Mouse (Mus musculus): ENCODE data around the gene Npy4r.

Gene Npy4r

DNA sequence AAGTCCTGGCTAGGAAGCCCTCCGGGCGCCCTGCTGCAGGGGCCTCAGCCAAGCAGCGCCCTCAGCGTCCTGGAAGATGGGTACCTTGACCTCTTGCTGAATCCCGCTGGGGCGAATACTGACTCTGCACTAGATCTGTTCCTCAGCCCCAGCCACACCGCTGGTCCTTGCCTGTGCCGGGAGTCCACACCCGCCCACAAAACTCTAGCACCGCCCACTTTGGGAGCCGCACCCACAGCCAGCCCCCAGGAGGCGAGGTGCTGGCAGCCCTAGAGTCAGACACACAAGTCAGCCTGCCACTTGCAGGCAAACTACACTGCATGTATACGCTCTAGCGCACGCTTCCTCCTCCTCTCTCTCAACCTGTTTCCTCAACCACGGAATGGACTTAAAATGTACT is at the start of gene Npy4r:
TSS of gene Npy4r (minus strand) at position 148 of the 400 bp plus-strand sequence.
- DNase-seq, result peak; percentile 61

DNA sequence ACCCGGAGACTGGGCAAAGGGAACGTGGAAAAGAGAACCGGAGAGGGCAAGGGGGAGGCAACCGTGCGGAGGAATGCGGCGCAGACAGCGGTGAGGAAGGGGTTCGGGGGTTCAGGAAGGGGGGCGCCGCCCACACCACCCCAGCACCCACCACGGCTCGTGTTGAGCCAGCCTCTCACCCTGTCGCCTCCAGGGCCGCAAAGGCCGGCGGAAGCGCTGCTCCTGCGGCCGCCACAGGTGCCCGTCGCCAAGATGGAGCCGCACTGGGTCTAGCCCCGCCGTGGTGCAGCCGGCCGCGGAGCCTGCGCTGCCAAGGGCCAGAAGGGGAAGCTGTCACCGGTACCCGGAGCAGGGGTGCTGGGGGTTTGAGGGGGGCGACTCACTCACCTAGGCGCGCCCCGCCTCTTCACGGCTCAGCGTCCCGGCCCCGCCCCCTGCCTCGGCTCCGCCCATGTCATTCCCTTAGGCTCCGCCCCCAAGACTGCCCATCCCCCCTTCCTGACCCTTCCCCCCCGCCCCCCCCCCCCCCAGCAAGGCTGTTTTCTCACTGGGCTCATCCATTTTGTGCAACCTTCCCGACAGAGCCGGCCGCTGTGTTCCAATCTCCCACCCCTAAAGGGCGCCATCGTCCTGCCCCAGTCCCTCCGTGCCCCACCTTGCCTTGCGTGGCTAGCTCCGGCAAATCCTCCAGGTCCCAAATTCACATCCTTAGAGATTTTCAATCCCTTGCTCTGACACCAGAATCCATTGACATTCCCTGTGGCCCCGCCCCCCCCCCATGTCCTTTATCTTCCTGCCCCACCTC is 49.1 kb upstream of the Npy4r start, which contains the start of gene Gprin2:
TSS of gene Gprin2 (minus strand) at position 423 of the 805 bp plus-strand sequence.
- DNase-seq, result peak; percentile 22

DNA sequence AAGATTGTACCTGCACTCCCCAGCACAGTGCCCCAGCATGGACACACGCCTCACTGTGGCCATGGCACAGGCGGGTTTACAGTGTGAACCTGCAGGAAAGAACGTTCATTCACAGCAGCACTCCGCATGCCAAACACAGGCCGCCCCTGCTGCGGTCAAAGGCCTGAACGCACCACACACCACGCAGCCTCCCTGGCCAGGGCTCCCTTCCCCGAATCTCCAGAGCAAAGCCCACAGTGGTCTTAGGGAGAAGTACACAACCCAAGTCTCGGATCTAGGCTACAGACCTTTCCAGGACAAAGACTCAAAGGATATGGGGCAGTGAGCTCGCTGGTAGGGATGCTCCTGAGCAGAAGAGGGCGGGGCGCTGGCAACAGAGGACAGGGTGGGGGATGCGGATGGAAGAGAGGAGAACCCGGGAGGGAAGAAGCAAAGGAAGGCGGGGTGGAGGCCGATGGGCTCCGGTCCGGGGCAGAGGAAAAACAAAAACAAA is 48.5 kb upstream of the Npy4r start:
- peak; percentile 20 for DNase-seq

DNA sequence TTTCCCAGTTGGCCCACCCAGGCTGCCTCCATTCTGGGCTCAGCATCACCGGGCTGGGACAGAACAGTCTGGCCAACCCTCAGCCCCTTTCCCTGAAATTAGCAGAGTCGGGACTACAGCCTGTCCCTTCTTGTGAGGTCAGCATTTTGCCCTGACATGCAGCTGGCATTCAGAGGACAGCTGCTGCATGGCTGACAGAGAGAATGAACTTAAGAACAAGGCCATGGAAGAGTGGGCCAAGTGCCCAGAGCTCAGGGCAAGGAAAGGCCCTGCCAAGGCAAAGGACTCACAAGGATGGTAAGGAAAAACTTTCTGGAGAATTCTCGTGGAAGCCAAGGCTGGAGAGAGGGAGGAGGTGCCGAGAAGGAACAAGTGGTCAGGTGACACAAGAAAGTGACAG is 44.4 kb upstream of the Npy4r start:
- peak; percentile 20 for DNase-seq

DNA sequence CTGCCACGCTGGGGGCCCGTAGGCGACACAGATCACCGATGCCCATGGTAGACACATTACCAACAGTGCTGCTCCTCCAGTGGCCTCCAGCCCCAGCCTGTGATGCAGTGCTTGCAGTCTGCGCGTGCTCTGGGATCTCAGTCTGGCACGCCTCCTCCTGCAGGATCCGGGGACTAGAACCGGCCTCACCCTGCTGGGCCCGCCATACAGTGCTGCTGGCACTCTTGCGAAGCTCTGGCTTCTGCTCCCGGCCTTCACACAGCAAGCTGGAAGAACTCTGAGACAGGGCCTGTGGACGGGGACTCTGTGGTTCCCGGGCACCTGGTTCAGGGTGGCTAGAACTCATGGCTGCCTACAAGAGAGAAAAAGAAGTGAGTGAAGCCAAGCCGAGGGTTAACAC is 43.2 kb upstream of the Npy4r start:
- DNase-seq, result no peak

DNA sequence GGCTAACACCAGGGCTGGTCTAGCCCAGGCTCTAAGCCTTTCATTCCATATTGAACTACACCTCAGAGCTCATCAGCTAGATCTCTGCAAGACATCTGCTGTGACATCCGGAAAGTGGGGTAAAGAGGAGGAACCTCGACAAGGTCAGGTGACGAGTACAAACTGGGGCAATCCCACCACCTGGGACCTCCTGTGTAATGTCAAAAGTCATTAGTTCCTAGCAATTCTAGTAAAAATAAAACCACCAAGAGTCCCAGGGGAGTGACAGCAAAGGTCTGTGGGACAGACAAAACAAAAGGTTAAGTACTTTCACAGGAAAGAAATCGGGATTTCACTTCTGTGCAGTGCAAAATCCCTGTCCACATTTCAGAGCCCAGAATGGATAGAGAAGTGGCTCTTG is 41.6 kb upstream of the Npy4r start:
- DNase-seq, result no peak

DNA sequence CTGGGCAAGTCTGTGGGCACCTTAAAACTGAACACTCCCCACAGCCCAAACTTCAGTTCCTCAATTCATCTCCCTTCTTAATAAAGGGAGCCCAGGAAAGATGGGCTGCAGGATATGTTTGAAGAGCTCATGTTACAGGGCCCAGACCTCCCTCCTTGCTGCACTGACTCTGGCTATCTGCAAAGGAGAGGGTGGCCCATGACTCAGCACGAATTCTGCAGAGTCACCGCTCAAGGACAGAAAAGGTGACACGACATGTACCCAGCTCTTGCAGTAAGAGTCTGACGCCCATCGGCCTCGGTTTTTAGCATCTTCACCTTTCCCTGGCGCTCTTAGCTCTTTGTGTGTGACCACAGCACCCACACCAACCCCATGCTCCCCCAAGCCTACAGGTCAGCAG is 38.1 kb upstream of the Npy4r start:
- DNase-seq, result no peak

DNA sequence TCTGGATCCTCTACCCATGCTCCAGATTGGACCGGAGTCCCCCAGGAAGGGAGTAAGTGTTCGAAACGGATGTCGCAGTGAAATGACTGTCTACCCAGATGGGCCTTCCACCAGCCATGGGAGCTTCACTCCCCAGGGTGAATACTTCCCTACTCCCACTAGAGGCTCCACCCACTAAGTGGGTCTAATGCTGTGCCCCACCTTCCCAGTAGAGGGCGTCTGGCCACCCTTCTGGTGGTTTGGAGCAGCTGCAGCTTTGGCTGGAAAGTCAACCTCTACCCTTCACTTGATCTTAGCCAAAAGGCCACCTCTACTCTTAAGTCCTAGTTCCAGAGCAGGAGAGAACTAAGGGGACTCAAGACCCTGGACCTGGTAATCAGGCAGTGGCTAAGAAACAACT is 36.3 kb upstream of the Npy4r start:
- peak; percentile 74 for DNase-seq

DNA sequence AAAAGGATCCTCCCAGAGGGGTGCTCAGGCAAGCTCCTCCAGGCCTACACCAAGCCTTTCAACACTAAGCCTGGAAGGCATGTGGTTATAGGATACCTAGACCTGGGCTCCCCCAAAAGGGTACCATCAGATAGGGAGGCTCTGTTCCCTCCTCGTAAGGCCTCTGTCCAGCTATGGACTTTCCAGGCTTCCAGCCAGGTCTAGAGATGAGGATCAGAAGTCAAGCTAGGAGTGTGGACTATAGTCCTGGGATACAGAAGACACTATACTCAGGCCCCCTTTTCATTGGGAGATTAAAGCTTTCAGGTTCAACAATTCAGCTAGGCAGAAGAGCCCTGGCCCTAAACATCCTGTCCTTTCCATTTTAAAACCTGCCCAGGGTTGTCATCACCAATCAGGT is 30.8 kb upstream of the Npy4r start:
- peak; percentile 52 for DNase-seq

DNA sequence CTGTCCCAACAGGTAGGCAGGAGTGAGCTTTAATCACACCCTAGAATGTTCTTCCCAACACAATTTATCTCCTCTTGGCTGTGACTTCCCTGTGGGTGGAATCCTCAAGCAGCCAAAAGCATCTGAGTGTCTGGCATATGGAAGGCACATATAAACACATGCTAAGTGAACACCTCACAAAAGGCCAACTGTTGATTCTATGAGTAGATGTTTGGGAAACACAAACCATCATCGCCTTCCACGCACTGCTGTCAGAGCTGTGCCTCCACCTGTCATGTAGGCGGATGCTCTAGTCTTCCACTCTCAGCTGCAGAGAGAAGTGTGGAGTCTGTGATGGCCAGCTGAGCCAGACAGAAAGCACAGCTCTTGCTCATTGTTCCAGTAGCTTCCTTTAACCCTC is 27.1 kb upstream of the Npy4r start:
- no peak for DNase-seq

DNA sequence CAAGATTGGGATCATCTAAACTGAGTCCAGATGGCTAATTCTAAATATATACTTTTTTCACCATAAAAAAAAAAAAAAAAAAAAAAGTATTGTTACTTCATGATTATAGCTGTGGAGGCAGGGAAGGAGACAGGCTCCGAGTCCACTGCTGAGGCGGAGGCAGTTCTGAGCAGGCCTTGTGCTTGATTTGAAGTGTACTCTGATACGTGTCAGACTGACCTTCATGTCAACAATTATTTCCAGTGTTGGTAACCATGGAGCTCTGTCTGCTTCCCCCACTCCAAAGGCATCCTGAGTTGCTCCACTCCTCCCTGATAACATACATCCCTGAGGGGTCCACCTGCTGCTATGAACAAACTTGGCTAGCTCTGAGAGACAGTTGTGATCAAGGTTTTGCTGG is 18.8 kb upstream of the Npy4r start:
- no peak for DNase-seq

DNA sequence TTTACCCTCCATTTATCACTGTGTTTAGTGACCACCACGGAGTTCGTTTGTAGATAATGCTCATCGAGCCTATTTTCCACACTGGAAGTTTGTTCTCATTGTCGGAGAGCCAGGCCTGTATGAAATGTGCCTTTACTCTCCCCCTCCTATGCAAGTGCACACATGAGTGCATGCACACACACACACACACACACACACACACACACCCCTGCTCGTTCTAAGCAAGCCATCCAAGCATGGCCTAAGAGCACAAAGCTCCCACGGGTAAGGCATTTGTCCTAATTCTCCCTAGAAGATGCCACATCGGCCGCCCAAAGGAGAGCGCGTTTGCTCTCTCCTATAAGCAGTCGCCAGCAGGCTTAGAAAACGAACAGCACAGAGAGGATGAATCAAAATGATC is 3.5 kb upstream of the Npy4r start:
- no peak for DNase-seq

DNA sequence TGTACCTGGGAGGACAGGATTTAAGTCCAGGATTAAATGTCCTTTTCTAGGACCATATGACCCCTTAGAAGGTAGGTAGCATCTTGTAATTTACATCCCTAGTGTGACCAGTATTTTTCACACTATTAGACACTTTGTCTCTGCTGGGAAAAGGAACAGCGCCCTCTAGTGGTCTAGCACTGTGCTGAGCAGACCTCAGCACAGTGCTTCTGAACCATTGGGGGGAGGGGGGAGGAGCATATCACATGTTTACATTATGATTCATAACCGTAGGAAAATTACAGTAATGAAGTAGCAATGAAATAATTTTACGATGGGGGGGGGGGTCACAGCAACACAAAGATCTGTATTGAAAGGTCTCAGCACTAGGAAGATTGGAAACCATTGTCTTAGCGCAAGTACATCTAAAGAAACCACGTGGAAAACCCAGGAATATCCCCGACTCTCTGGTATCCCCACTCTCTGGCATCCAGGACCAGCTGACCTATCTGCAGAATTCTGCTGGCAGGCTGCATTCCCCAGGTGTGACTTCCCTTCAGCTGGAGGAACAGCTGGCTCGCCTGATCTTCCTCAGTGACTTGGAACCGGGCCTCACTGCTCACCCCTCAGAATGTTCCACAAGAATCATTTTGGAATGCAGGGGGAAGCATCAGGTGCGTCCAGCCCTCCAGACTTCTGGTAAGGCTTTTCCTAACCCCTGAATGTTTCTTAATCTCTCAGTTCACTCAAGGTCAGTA is 2.5 kb upstream of the Npy4r start:
- peak; percentile 37 for DNase-seq

DNA sequence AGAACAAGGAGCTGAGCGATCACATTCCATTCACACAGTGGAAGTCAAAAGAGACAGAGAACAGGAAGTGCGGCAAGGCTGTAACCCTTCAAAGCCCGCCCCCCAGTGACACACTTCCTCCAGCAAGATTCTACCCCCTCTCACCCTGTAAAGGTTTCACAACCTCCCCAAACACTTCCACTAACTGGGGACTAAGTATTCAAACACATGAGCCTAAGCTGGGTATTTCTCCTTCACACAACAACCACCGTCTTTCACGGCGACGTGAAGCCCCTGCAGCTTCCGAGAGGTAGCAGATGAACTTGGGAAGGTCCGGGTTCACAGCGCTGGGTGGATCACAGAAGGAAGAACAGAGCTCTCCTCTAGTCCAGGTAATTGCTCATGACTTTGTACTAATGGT is 9.4 kb downstream of the Npy4r start:
- no peak for DNase-seq

DNA sequence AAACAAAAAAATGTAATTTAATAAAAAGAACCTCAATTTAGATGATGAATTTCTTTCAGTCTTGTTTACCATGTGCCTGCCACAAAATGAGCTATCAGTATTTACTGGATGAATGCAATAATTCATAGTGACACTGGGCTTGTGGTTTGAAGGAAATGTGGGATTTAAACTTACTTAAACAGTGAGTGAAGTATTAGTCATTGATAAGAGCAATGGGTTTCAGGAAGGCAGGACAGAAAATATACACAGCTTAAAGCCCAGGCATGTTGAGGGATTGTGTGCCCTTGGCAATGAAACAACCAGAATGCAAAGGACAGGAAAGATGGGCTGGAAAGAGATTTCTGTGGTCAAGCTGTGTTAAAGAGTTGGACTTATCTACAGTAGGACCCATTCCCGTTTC is 10.0 kb downstream of the Npy4r start:
- DNase-seq, result no peak

DNA sequence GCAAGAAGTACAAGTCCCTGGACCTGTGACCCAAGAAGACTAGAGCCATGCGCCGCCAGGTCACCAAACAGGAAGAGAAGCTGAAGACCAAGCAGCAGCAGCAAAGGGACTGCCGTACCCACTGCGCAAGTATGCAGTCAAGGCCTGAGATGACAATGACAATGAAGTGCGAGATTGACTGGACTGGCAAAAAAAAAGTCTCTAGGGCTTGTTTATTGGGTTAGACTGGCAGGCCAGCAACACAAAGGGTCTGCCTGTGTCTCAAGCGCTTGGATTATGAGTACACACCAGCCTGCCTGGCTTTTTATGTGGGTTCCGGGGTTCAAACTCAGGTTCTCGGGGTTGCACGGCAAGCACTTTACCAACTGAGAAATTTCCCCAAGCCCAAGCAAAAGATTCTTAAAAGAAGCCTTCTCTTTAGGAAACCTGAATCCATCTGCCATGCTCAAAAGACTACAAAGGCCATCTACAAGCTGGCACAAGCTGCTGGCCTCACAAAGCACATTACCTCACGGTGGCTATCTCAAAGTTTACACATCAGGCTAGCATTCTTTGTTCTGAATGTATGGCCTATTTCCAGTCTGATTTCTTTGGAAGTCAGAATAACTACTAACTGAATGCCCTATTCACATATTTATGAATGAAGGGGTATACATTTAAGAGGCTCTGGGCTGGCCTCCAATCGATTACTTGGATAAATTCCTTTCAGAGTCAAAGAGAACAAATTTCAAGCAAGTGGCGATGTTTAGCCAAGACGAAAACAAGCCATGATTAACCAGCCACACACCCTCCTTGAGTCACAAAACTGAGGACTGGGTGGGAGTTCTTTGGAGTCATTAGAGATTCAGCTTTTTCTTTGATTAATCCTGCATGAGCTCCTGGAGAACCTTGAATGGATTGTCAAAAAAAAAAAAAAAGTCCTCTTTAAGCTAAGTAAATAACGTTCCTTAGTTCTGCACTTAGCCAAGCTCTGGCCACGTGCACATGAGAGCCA is 12.3 kb downstream of the Npy4r start:
- DNase-seq, result no peak

DNA sequence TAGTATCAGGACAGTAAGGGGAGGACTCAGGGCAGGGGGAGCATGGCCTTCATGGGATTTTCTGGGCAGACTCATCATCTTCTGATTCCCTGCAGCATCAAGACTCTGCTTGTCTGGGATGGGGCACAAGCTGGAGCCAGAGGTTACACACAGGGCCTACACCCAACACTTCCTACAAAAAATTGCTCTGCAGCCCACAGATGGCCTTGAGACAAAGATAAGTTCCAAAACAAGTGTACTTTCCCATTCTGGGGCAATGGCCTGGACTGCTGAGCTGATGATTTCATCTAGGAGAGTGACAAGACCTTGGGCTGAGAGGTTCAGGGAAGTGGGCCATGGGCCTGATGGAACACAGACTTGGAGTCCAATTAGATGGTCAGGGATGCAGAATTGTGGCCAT is 16.9 kb downstream of the Npy4r start:
- no peak for DNase-seq

DNA sequence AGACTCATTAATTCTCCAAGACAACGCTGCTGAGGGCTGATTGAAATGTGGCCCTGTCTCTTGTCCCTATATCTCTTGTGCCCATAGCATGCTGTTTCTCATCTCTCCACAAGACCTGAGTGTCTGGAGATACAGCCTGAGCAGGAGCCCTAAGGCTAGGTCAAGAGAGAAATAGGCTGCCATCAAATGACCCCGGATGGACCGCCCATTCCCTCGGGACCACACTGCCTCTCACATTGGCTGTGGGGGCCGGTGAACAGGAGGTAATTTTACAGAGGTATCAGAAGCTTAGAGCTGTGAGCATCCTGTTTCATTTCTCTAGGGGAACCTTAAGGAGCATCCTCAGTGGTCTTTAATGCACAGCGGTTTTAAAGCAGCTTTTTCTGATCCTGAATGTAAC is 21.1 kb downstream of the Npy4r start:
- no peak for DNase-seq

DNA sequence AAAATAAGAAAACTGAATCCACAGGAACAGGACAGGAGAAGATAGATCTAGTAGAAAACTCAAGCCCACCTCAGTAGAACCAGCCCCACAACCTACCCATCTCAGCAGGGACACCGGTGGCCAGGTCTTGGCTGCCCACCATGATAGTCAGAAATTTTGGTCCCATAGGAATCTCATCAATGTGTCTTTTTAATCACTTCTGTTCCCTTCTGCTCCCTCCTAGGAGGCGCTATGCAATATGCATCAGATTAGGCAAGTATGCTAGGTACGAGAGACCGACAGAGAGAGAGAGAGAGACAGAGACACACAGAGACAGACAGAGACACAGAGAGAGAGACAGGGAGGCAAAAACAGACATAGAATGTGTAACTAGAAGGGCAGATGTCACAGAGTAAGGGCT is 30.6 kb downstream of the Npy4r start:
- DNase-seq, result no peak

DNA sequence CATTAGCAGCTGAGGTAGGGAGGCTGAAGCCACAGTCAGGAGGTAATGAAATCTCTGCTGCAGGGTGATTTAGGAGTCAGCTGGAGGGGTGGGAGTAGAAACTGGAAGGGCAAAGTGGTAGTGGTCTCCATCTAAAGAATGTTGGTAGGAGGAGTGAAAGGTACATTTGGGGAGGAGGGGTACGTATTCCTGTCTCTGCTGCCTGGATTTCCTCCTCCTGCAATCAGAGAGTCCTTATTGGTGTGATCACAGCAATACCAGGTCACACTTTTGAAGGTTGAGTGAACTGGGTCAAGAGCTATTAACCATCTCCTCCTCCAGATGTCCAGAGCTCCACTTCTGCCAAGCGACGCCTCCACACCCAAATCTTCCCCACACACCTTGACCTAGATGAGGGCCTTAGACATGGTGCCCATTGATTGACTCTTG is 31.4 kb downstream of the Npy4r start:
- DNase-seq, result no peak

DNA sequence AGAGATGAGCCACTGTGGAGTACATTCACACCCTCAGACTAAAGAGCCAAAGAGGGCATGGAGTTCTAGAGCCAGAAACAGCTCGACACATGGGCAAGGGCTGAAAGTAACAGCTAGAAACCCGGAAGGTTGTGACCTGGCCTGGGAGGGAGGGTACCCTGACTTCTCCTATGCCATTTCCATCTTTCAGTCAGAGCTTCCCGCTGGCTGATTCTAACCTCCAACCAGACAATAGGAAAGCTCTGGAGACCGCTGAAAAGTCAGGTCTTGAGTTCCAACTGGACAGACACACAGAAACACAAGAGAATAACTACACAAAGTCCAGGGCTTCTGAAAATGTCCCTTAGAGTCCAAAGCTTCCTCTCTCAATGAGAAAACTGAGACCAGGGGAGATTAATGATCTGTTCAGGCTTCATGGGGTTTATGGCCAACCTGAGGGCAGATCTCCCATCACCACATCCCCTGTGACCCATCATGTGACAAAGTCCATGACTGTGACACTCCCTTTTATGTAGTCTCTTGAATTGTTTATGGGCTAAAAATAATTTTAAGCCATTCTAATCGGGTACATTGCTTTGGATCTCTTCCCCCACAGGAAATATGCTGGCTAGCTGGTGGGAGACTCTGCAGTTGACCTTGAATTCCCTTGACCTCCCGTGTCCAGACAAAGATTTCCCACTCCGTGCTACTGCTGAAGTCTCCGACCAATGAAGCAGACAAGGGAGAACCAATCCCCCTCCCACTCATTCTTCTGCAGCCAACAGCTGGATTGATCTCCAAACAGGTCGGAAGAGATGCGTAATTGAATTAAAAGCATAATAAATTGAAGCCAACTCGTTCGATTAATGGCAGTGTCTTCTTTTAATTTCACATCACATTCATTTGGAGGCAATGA is 32.0 kb downstream of the Npy4r start:
- DNase-seq, result no peak

All from kidney, adult 9 months (tissue).